Mouse (Mus musculus) heart, embryonic 12.5 days (tissue): ENCODE data around the gene Abhd11. TPM values are rescaled to one million over a fixed set of nuclear protein-coding genes. Genes with fewer than 3 reads are reported as not detected.

ENCODE experiments used
- ATAC-seq: fragments of 200-750 bp; cut with Nextera tagmentation; 2 replicates; pipeline ENCODE4 v1.8.0; 2017; ENCODE audit warnings: moderate TSS enrichment, moderate library complexity; ENCODE audit not compliant: insufficient number of reproducible peaks, low FRiP score
- H3K27ac ChIP-seq: fragments of 300-500 bp; sonication (generic); 2 replicates; pipeline ENCODE4 v1.5.1; 2016; ENCODE audit warnings: mild to moderate bottlenecking, moderate library complexity; ENCODE audit not compliant: poor library complexity, severe bottlenecking
- H3K27me3 ChIP-seq: fragments of 300-500 bp; sonication (generic); replicated peaks from 2 replicates; pipeline ENCODE4 v1.6.1; 2016; ENCODE audit warnings: mild to moderate bottlenecking, moderate library complexity
- H3K36me3 ChIP-seq: fragments of 300-500 bp; sonication (generic); 2 replicates; pipeline ENCODE4 v1.6.1; 2016; ENCODE audit warnings: mild to moderate bottlenecking, moderate library complexity
- H3K4me1 ChIP-seq: fragments of 300-500 bp; sonication (generic); replicated peaks from 2 replicates; pipeline ENCODE4 v1.6.1; 2016; ENCODE audit warnings: mild to moderate bottlenecking
- H3K4me2 ChIP-seq: fragments of 300-500 bp; sonication (generic); 2 replicates; pipeline ENCODE4 v1.6.1; 2016; ENCODE audit warnings: mild to moderate bottlenecking, moderate library complexity
- H3K4me3 ChIP-seq: fragments of 300-500 bp; sonication (generic); 2 replicates; pipeline ENCODE4 v1.5.1; 2016; ENCODE audit warnings: mild to moderate bottlenecking
- H3K9ac ChIP-seq: fragments of 300-500 bp; sonication (generic); 2 replicates; pipeline ENCODE4 v1.6.1; 2016; ENCODE audit warnings: mild to moderate bottlenecking, moderate library complexity
- H3K9me3 ChIP-seq: fragments of 300-500 bp; sonication (generic); replicated peaks from 2 replicates; pipeline ENCODE4 v1.6.1; 2016; ENCODE audit warnings: mild to moderate bottlenecking, moderate library complexity
- WGBS: fragments of 180-500 bp; shearing (Covaris S2); methylation state at CpG from one replicate; pipeline ENCODE4 v1.1.7; 2016; 5-methylcytosine and 5-hydroxymethylcytosine counted together
- polyA plus RNA-seq: library from polyadenylated mRNA; unstranded; fragments of >200 nt; fragmentation: Nextera tagmentation; extraction: Ambion mirVana; gene quantifications from 2 replicates; pipeline ENCODE4 v1.2.1, GENCODE M21; 2016

The Abhd11 gene
- polyA plus RNA-seq, 1 experiment from 2014 or later, result 58.3 TPM

GRCm38 (mm10) chr5:135010841-135011743 lies 2.1 kb downstream of the Abhd11 start:
- peak overlapping the region; percentile 77 for H3K4me2 ChIP-seq
- no peak overlapping the region for H3K27ac ChIP-seq
- H3K9ac ChIP-seq, result peak overlapping the region; percentile 60; the same call in 1 of the 2 replicates

GRCm38 (mm10) chr5:135011809-135012613 lies 3.1 kb downstream of the Abhd11 start:
- H3K4me3 ChIP-seq, result peak overlapping the region; percentile 24
- no peak for ATAC-seq
- H3K4me1 ChIP-seq, result peaks cover 42% of the 10 kb centered on the region
- H3K9me3 ChIP-seq, result no peaks in the 10 kb centered on the region
- no peaks in the 10 kb centered on the region for H3K27me3 ChIP-seq
- peaks cover 4% of the 10 kb centered on the region; the same call in 1 of the 2 replicates for H3K36me3 ChIP-seq
- no peak overlapping the region for H3K27ac ChIP-seq
- H3K9ac ChIP-seq, result peak overlapping the region; percentile 60
- H3K4me2 ChIP-seq, result peak overlapping the region; percentile 53
- 33% methylated on average over 26 of the region's 26 CpGs for WGBS

More at GRCm38 (mm10) chr5:135010841-135011743, 2.1 kb downstream of the Abhd11 start:
- no peaks in the 10 kb centered on the region for H3K9me3 ChIP-seq
- no peak overlapping the region; the same call in 1 of the 2 replicates for H3K4me3 ChIP-seq
- H3K36me3 ChIP-seq, result peaks cover 4% of the 10 kb centered on the region; the same call in 1 of the 2 replicates
- no peak for ATAC-seq
- H3K27me3 ChIP-seq, result no peaks in the 10 kb centered on the region
- WGBS, result 85% methylated on average over 25 of the region's 25 CpGs
- H3K4me1 ChIP-seq, result peaks cover 42% of the 10 kb centered on the region

DNA sequence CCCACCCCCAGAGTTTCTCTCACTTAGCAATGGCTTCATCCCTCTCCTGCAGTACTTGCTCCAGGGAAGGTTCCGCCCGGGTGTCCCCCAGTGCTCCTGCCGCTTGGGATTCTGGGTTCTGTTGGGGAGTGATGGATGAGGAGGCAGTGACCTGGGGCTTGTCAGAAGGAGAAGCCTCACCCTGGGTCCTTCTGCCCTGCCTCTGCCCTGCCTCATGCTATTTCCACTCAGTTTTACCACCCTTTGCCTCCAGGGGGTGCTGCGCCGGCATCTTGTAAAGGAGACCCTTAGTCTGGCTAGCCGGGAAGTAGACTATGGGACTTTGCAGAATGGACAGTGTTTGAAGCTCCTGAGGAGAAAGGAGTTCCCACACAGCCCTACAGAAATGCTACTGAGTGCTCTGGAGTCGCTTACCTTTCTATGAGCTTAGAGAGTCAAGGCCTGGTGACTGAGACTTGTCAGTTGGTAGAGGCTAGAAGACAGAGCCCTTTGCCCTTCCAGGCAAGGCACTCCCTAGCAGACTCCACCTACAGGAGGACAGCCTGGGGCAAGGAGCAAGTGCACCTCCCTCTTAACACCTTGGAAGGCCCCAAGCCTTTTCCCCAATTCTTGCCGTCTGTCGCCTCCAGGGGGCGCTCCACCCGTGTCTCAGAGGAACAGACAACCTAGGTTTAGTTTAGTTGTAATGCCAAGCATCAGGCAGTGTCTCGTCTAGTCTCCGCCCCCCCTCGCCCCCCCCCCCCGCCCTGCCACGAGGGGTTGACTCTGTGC lies 3.9 kb downstream of the Abhd11 start:
- WGBS, result 5% methylated on average over 16 of the region's 16 CpGs
- H3K27ac ChIP-seq, result no peak overlapping the region

DNA sequence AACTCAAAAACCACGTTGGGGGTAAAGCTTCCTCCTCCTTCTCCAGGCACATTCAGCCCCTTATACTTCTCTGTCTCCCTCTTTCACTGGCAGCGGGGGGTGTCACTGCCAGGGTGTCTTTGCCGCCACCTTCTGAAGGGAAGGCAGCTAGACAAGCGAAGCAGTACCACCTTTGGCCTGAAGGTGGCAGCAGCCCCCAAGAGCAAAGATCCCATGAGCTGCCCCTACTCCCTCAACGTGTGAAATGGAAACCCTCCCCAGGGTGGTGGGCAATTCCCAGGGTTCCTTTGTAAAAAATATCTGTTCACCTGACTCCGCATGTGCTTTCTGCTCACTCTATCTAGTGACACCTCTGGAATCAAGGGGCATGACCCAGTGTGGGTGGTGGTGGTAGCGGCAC lies 6.5 kb downstream of the Abhd11 start:
- WGBS, result 11% methylated on average over 7 of the region's 7 CpGs
- Histone ChIP-seq H3K36me3 (peaks cover 4% of the 10 kb centered on the region; the same call in 1 of the 2 replicates), H3K9me3 (no peaks in the 10 kb centered on the region), H3K4me2 (no peak overlapping the region), H3K4me1 (peaks cover 30% of the 10 kb centered on the region), H3K4me3 (no peak overlapping the region), H3K9ac (no peak overlapping the region), H3K27ac (no peak overlapping the region), H3K27me3 (no peaks in the 10 kb centered on the region)
- 0 out of 2 replicates have a peak, but pooled peaks have one; percentile 19 for ATAC-seq

More for the DNA sequence above, 3.9 kb downstream of the Abhd11 start:
- Histone ChIP-seq H3K27me3 (no peaks in the 10 kb centered on the region), H3K36me3 (peaks cover 4% of the 10 kb centered on the region; the same call in 1 of the 2 replicates), H3K4me1 (peaks cover 39% of the 10 kb centered on the region), H3K4me2 (peak overlapping the region; percentile 53), H3K9me3 (no peaks in the 10 kb centered on the region), H3K4me3 (peak overlapping the region; percentile 24; the same call in 1 of the 2 replicates), H3K9ac (peak overlapping the region; percentile 60; the same call in 1 of the 2 replicates)
- ATAC-seq, result no peak

GRCm38 (mm10) chr5:135016224-135016759 lies 7.3 kb downstream of the Abhd11 start:
- peaks cover 3% of the 10 kb centered on the region; the same call in 1 of the 2 replicates for H3K36me3 ChIP-seq
- 52% methylated on average over 4 of the region's 4 CpGs for WGBS
- H3K4me3 ChIP-seq, result no peak overlapping the region
- no peak overlapping the region for H3K27ac ChIP-seq
- peaks cover 22% of the 10 kb centered on the region for H3K4me1 ChIP-seq
- H3K9ac ChIP-seq, result no peak overlapping the region
- no peak for ATAC-seq
- no peaks in the 10 kb centered on the region for H3K27me3 ChIP-seq
- no peaks in the 10 kb centered on the region for H3K9me3 ChIP-seq
- no peak overlapping the region for H3K4me2 ChIP-seq

- H3K4me1 ChIP-seq, result peaks cover 37% of the 10 kb centered on the region
- ATAC-seq, result no peak; the same call in 1 of the 2 replicates
- no peak overlapping the region for H3K4me2 ChIP-seq
- H3K9me3 ChIP-seq, result no peaks in the 10 kb centered on the region
- no peak overlapping the region for H3K9ac ChIP-seq
- no peaks in the 10 kb centered on the region for H3K27me3 ChIP-seq
- no peak overlapping the region for H3K4me3 ChIP-seq
- 48% methylated on average over 6 of the region's 6 CpGs for WGBS
- no peaks in the 10 kb centered on the region for H3K36me3 ChIP-seq
- peak overlapping the region; percentile 43; the same call in 1 of the 2 replicates for H3K27ac ChIP-seq
Observed at GRCm38 (mm10) chr5:135021814-135022213, 12.9 kb downstream of the Abhd11 start.

DNA sequence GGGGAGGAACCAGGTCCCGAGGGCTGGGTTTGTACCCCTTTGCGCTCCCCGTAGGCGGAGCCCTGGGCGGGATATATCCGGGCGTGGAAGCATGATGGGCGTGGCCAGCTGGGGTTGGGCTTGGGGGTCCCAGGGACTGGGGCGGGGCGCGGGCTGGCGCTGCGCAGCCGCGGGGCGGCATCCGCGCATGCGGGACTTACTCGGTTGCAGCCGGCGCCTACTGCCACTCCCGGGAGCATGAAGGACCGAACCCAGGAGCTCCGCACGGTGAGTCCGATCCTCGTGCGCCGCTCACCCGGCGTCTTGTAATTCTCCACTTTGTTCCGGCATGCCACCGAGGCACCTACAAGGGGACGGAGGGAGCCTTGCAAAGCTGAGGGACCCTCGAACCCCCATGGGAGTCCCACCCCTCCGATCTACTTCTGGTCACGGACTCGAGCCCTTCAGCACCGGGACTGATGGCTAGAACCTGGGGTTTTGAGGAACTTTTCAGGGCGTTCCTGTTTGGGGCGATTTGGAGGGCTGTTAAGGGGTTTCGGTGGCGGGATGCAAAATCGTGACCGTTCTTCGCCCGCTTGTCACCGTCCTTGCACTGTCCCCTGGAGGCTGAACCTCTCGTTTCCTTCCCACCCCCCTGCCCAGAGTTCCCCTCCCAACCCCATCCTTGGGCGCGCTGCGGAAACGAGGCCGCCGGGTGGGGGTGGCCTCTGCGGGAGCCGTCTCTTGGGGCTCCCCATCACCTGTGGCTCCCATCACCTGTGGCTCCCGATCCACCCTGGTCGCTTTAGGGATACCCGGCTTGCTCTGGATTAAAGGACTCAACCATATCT lies 14.6 kb downstream of the Abhd11 start, which contains the start of gene Stx1a:
TSS of gene Stx1a (plus strand) at position 139 of the 830 bp plus-strand sequence.
- Histone ChIP-seq H3K27ac (peak within 1 kb of the TSS; percentile 75), H3K36me3 (no peaks in the 10 kb centered on the region), H3K4me2 (peak within 1 kb of the TSS; percentile 95), H3K27me3 (no peaks in the 10 kb centered on the region), H3K9me3 (no peaks in the 10 kb centered on the region), H3K9ac (peak within 1 kb of the TSS; percentile 84), H3K4me3 (peak within 1 kb of the TSS; percentile 76), H3K4me1 (peaks cover 40% of the 10 kb centered on the region)
- ATAC-seq, result peak; percentile 88
- WGBS, result under 1% methylated on average over 59 of the region's 61 CpGs

DNA sequence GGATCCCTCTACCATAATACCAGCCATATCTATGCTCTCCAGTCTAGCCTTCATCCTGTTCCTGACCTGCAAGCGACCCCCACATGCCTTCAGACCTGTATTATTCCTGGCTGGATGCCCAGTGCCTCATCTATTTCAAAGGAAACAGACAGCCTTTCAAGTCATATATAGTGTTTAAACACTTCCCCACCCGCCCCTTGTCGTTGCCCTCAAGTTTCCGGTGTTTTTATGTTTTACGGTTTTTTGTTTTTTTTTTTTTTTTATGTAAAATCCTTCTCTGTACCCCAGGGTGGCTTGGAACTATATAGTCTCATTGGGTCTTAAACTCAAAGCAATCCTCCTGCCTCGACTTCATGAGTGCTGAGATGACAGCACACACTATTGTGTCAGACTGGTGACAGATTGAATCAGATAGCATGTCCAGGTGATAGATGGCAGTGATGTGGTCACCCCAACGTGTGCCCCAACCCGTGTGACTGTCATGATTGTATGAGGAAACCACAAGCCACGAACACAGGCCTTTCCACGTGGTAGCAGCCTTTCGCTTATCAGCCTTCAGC lies 15.8 kb downstream of the Abhd11 start:
- Histone ChIP-seq H3K4me2 (peak overlapping the region; percentile 95), H3K4me3 (peak overlapping the region; percentile 76), H3K4me1 (peaks cover 52% of the 10 kb centered on the region), H3K9me3 (no peaks in the 10 kb centered on the region), H3K36me3 (no peaks in the 10 kb centered on the region), H3K9ac (peak overlapping the region; percentile 84), H3K27me3 (no peaks in the 10 kb centered on the region), H3K27ac (peak overlapping the region; percentile 75; the same call in 1 of the 2 replicates)
- ATAC-seq, result no peak
- 34% methylated on average over 11 of the region's 11 CpGs for WGBS

GRCm38 (mm10) chr5:135025899-135026298 lies 16.9 kb downstream of the Abhd11 start:
- Histone ChIP-seq H3K4me1 (peaks cover 52% of the 10 kb centered on the region), H3K4me3 (peak overlapping the region; percentile 76)

More at GRCm38 (mm10) chr5:135025899-135026298, 16.9 kb downstream of the Abhd11 start:
- peak overlapping the region; percentile 95 for H3K4me2 ChIP-seq
- no peaks in the 10 kb centered on the region for H3K27me3 ChIP-seq
- H3K9me3 ChIP-seq, result no peaks in the 10 kb centered on the region
- WGBS, result 22% methylated on average over 7 of the region's 7 CpGs
- no peak overlapping the region for H3K27ac ChIP-seq
- H3K9ac ChIP-seq, result peak overlapping the region; percentile 34; the same call in 1 of the 2 replicates
- ATAC-seq, result no peak
- H3K36me3 ChIP-seq, result 0 out of 2 replicates have a peak, but pooled peaks cover 4% of the 10 kb centered on the region
